ENCODE assay signal across 30 mouse cellular contexts in genomic region chr14:107901823-107902222, GRCm38 (mm10).
"Had no signal": no experiment of that assay in that cellular context is flagged by ENCODE, and none has a peak within 500 bp of the region (broad histone marks: within the 10 kb centered on the region; RNA-seq: fewer than 3 reads in every experiment).

No protein-coding gene starts in this region.

- H3K27ac ChIP-seq: heart, embryonic 13.5 days; heart, embryonic 15.5 days; hindbrain, embryonic 10.5 days; hindbrain, embryonic 12.5 days; hindbrain, embryonic 13.5 days; hindbrain, embryonic 14.5 days; hindbrain, embryonic 15.5 days; hindbrain, postnatal 0 days; intestine, embryonic 15.5 days; kidney, embryonic 15.5 days; kidney, postnatal 0 days; layer of hippocampus, adult 2 months; left cerebral cortex, adult 2 months had no signal

- H3K9me3 ChIP-seq: heart, embryonic 12.5 days; heart, embryonic 13.5 days; heart, embryonic 15.5 days; hindbrain, embryonic 10.5 days; hindbrain, embryonic 12.5 days; hindbrain, embryonic 13.5 days; hindbrain, embryonic 15.5 days; intestine, embryonic 15.5 days; kidney, embryonic 15.5 days had no signal

- DNase-seq: heart, postnatal 10 days; heart, postnatal 14 days; heart, postnatal 36 days; heart, postnatal 4 days; kidney, adult 11 months; kidney, adult 18-20 months; kidney, adult 2 months; kidney, adult 8-10 months; kidney, adult 9 months; kidney, postnatal 10 days; kidney, postnatal 14 days; kidney, postnatal 25 days; kidney, postnatal 36 days; kidney, postnatal 4 days; layer of hippocampus, adult 9-11 months; layer of hippocampus, postnatal 36 days had no signal

- H3K9ac ChIP-seq: heart, embryonic 12.5 days; heart, embryonic 13.5 days; heart, embryonic 15.5 days; hindbrain, embryonic 12.5 days; hindbrain, embryonic 13.5 days; hindbrain, embryonic 14.5 days; hindbrain, embryonic 15.5 days; intestine, embryonic 15.5 days; kidney, embryonic 15.5 days had no signal

- H3K36me3 ChIP-seq: heart, embryonic 12.5 days; heart, embryonic 13.5 days; heart, embryonic 15.5 days; hindbrain, embryonic 10.5 days; hindbrain, embryonic 12.5 days; hindbrain, embryonic 13.5 days; hindbrain, embryonic 15.5 days; intestine, embryonic 15.5 days; kidney, embryonic 15.5 days had no signal

- H3K4me3 ChIP-seq: heart, embryonic 12.5 days; heart, embryonic 13.5 days; heart, embryonic 15.5 days; hindbrain, embryonic 10.5 days; hindbrain, embryonic 12.5 days; hindbrain, embryonic 13.5 days; hindbrain, embryonic 15.5 days; intestine, embryonic 15.5 days; kidney, embryonic 15.5 days; layer of hippocampus, adult 2 months; left cerebral cortex, adult 2 months had no signal

- H3K27me3 ChIP-seq: heart, embryonic 12.5 days; heart, embryonic 13.5 days; heart, embryonic 15.5 days; hindbrain, embryonic 12.5 days; hindbrain, embryonic 13.5 days; hindbrain, embryonic 15.5 days; intestine, embryonic 15.5 days; kidney, embryonic 15.5 days had no signal

- H3K4me1 ChIP-seq: heart, embryonic 12.5 days; heart, embryonic 13.5 days; heart, embryonic 15.5 days; hindbrain, embryonic 10.5 days; hindbrain, embryonic 12.5 days; hindbrain, embryonic 13.5 days; hindbrain, embryonic 15.5 days; intestine, embryonic 15.5 days; kidney, embryonic 15.5 days had no signal
